Mouse (Mus musculus): ENCODE data around the gene 1500011B03Rik.
"Not testable (repeated sequence)": the region's sequence is repeated elsewhere in the genome, so short reads cannot be mapped to it uniquely, and the experiment has no call there.

The 1500011B03Rik gene

GRCm38 (mm10) chr5:114822796-114823688 is at the start of gene 1500011B03Rik:
Gene 1500011B03Rik (minus strand): TSS chr5:114823468.
- peak; percentile 74 for DNase-seq

GRCm38 (mm10) chr5:114865279-114865678 is 42.0 kb upstream of the 1500011B03Rik start:
- DNase-seq: no peak

GRCm38 (mm10) chr5:114864813-114865212 is 41.5 kb upstream of the 1500011B03Rik start:
- DNase-seq: no peak

GRCm38 (mm10) chr5:114861730-114862129 is 38.5 kb upstream of the 1500011B03Rik start:
- no peak for DNase-seq

GRCm38 (mm10) chr5:114859253-114859652 is 36.0 kb upstream of the 1500011B03Rik start:
- DNase-seq: peak; percentile 31

GRCm38 (mm10) chr5:114858582-114858981 is 35.3 kb upstream of the 1500011B03Rik start, which contains the start of gene Gm9936:
Gene Gm9936 (minus strand): TSS chr5:114858682.
- no peak for DNase-seq

- DNase-seq: not testable (repeated sequence)
Observed at GRCm38 (mm10) chr5:114853364-114853763, 30.1 kb upstream of the 1500011B03Rik start, which contains the start of gene 4930519G04Rik. Gene 4930519G04Rik (plus strand): TSS chr5:114853664.

- DNase-seq: no peak
Observed at GRCm38 (mm10) chr5:114851565-114852236, 28.4 kb upstream of the 1500011B03Rik start.

GRCm38 (mm10) chr5:114844371-114844770 is 21.1 kb upstream of the 1500011B03Rik start:
- not testable (repeated sequence) for DNase-seq

GRCm38 (mm10) chr5:114842674-114843073 is 19.4 kb upstream of the 1500011B03Rik start:
- DNase-seq: no peak

GRCm38 (mm10) chr5:114842155-114842554 is 18.9 kb upstream of the 1500011B03Rik start:
- not testable (repeated sequence) for DNase-seq

- not testable (repeated sequence) for DNase-seq
Observed at GRCm38 (mm10) chr5:114840481-114840880, 17.2 kb upstream of the 1500011B03Rik start.

- DNase-seq: no peak
Observed at GRCm38 (mm10) chr5:114836886-114837285, 13.6 kb upstream of the 1500011B03Rik start.

GRCm38 (mm10) chr5:114829740-114830139 is 6.5 kb upstream of the 1500011B03Rik start:
- no peak for DNase-seq

GRCm38 (mm10) chr5:114827427-114827826 is 4.2 kb upstream of the 1500011B03Rik start:
- no peak for DNase-seq

- no peak for DNase-seq
Observed at GRCm38 (mm10) chr5:114825978-114826691, 2.9 kb upstream of the 1500011B03Rik start.

GRCm38 (mm10) chr5:114824197-114824596 is 929 bp upstream of the 1500011B03Rik start:
- peak; percentile 38 for DNase-seq

GRCm38 (mm10) chr5:114818124-114818523 is 5.1 kb downstream of the 1500011B03Rik start:
- DNase-seq: no peak

- DNase-seq: no peak
Observed at GRCm38 (mm10) chr5:114816599-114816998, 6.7 kb downstream of the 1500011B03Rik start.

GRCm38 (mm10) chr5:114813525-114814181 is 9.6 kb downstream of the 1500011B03Rik start:
- DNase-seq: peak; percentile 88

- DNase-seq: no peak
Observed at GRCm38 (mm10) chr5:114809826-114810225, 13.4 kb downstream of the 1500011B03Rik start.

GRCm38 (mm10) chr5:114809181-114809756 is 14.0 kb downstream of the 1500011B03Rik start:
- no peak for DNase-seq

Data from layer of hippocampus, adult 9-11 months (tissue).